Mouse (Mus musculus) lung, postnatal 0 days (tissue): ENCODE results near the gene Lcn3.

Experiments
- CTCF ChIP-seq: IDR thresholded peaks from 2 replicates; pipeline ENCODE4 v1.5.1; 2016; ENCODE audit warnings: antibody characterized with exemption, mild to moderate bottlenecking
- EP300 ChIP-seq: IDR thresholded peaks from 2 replicates; pipeline ENCODE4 v1.6.1; 2016; ENCODE audit warnings: antibody characterized with exemption, mild to moderate bottlenecking, control low read depth

- TF ChIP-seq EP300 = no peak
- no peak for TF ChIP-seq CTCF
Measured at GRCm38 (mm10) chr2:25767764-25768163, 2.4 kb downstream of the Lcn3 start.
